Mouse (Mus musculus) MEL (cell line): ENCODE results near the gene Gm26727. TPM values are rescaled to one million over a fixed set of nuclear protein-coding genes. Genes with fewer than 3 reads are reported as not detected.

Experiments
- polyA plus RNA-seq, 2 experiments: library from polyadenylated mRNA; stranded (reverse) in 1 of 2; unstranded in 1 of 2; fragments of >175 nt in 1 of 2; fragments of >200 nt in 1 of 2; gene quantifications; 2 replicates each; pipeline versions ENCODE4 v1.2.1 to v1.2.4; 2012; ENCODE audit warnings: low replicate concordance in 2 of 2, low read depth in 1 of 2; ENCODE audit not compliant: insufficient read length in 2 of 2, insufficient read depth in 1 of 2, missing spikeins in 1 of 2
- total RNA-seq: library from RNA; depleted of rRNA; stranded (reverse); fragments of 300-350 nt; gene quantifications from 2 replicates; pipeline ENCODE4 v1.2.3, GENCODE M21; 2012; rRNA removed

Gene Gm26727
- total and polyA plus RNA-seq, 3 experiments = not detected

Other genes starting within 250 kb of the Gm26727 start
- gene Gm21830, start 19.5 kb downstream of the Gm26727 start, total RNA-seq = not detected in 2 replicates
- not detected for gene Gm21830, start 19.5 kb downstream of the Gm26727 start, polyA plus RNA-seq
- not detected in 2 replicates for gene Xirp2, start 12.8 kb upstream of the Gm26727 start, total RNA-seq
- gene Xirp2, start 12.8 kb upstream of the Gm26727 start, polyA plus RNA-seq = not detected
- not detected in 2 replicates for gene B3galt1, start 132.7 kb upstream of the Gm26727 start, total RNA-seq
- gene B3galt1, start 132.7 kb upstream of the Gm26727 start, polyA plus RNA-seq = not detected